Mouse (Mus musculus): ENCODE data around the gene 9330182L06Rik.

9330182L06Rik gene

DNA sequence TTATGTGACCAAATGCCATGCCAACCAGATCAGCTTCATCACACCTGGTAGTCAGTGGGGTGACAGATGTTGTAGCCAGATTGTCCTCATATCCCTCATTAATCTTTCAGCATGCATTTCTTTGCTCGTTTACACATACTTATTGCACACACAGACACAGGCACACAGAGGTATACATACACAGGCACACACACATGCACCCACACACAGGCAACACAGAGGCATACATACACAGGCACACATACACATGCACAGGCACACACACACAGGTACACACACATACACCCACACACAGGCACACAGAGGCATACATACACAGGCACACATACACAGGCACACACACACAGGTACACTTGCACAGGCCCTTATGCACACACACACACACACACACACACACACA, 99.0 kb downstream of the 9330182L06Rik start:
- no peak for DNase-seq

DNA sequence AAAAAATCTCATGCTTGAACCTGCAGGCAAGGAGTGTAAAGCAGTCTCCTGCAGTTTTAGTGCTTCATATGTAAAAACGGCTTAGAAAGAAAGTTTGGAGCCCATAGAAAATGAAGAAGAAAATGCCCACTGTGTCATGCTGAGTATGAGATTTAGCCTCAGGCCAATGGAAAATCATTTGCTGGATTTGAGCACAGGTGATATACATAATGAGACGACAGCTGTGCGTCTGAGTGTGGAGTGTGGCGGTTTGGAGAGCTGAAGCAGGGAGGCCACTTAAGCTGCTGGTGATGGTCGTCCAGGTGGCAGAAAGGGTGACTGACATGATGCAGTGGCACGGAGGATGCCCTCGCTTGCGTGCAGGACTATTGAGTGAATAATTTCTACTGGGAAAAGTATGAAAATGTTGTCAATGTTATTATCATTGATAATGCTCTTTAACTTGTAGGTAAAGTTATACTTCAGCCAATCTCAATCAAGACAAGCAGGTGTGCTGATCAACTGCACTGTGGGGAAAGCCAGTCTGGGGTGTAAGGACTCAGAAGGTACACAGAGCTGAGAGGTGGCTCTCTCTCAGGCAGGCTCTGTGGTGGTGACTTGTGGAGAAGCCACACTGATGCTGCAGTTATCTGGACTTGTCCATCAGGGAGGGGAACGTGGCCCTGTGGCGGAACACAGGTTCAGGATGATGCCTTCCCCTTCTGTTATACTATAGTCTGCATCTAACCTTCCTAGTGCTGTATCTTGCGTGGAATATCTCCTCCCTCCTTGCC, 102.2 kb downstream of the 9330182L06Rik start:
- DNase-seq, result no peak

DNA sequence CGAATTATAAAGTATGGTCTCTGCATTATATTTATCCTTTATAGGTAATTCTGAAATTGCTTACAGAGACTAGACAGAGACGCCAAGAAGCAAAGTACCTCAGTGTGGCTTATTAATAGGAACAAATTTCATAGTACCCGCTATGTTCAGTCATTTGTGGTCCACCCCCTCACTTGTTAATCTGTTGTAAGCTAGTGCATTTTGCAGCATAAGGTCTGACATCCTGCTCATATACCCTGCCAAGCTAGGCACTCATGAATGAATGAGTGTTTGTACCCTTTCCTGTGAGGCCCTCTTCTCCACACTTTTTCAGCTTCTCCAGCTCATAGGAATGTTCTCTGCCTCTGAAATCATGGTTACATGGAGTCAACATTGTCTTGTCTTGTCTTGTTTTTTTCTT, 105.2 kb downstream of the 9330182L06Rik start:
- no peak for DNase-seq

DNA sequence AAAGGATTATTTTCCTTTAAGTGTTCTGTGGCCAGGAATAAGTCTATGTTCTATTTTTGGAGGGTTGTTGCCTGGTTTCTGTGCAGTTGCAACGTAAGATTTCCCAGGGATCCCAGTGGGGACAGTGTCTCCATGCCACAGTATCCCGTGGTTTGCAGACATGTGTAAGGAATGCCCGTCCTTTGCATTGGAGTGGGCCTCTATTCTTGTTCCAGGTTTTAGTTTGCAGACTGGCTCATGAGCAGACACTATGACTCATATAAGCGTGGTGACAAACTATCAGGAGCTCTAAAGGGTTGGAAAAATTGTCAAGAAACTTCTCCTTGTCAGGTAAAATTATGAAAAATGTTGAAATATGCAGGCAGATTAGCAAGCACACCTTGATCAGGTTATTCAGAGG, 107.4 kb downstream of the 9330182L06Rik start:
- no peak for DNase-seq

- DNase-seq, result no peak
Measured at GRCm38 (mm10) chr5:9389968-9390367, 124.0 kb downstream of the 9330182L06Rik start.

- no peak for DNase-seq
Measured at GRCm38 (mm10) chr5:9391858-9392393, 126.0 kb downstream of the 9330182L06Rik start.

DNA sequence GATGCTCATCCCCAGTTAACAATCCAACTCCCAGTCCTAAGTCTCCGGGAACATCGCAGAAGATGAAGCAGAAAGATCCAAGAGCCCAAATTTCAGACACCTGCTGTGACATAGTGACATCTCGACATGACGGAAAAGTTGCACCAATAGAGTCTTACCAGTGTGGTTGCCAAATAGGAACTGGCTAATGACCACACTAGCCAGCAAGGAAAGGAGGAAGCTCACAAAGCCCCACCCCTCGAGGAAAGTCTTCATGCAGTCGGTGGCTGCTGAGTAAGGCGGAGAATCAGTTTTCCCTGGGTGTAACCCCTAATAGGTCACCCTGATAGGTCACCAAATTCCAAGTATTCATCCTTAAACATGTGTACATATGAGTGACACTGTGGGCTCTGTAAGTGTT, 151.2 kb downstream of the 9330182L06Rik start:
- DNase-seq, result no peak

DNA sequence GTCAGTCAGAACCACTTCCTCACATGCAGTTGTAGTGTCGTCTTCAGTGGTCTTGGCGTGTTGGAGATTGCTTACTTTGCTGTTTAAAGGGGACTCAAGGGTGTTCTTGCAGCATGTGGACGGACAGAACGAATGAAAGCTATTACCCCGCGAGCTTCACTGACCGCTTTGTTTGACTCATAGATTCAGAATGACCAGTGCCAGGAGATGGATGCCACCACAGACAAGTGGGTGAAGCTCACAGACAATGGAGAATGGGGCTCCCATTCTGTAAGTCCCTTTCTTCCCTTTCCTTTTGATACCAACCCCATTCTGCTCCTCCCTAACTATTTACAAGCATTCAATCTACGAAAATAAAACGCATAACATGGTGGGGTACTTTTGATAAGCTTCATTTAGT, 151.9 kb downstream of the 9330182L06Rik start:
- no peak for DNase-seq

- DNase-seq, result no peak
Measured at GRCm38 (mm10) chr5:9419964-9420363, 154.0 kb downstream of the 9330182L06Rik start.

- DNase-seq, result no peak
Measured at GRCm38 (mm10) chr5:9424464-9424863, 158.5 kb downstream of the 9330182L06Rik start.

DNA sequence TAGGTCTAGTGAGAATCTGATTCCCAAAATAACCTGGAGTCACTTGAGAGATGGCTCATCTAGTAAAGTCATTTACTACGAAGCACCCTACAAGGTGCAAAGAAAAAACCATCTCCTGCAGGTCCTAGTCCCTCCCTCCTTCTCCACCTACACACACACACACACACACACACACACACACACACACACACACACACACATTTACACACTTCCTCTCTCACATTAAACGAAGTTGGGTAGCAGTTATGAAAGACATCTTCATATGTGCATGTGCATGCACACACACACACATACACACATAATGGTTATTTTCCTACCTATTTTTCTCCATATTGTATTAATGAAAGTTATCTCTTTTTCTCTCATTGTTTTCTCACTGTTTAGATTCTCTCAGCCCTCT, 161.2 kb downstream of the 9330182L06Rik start:
- no peak for DNase-seq

DNA sequence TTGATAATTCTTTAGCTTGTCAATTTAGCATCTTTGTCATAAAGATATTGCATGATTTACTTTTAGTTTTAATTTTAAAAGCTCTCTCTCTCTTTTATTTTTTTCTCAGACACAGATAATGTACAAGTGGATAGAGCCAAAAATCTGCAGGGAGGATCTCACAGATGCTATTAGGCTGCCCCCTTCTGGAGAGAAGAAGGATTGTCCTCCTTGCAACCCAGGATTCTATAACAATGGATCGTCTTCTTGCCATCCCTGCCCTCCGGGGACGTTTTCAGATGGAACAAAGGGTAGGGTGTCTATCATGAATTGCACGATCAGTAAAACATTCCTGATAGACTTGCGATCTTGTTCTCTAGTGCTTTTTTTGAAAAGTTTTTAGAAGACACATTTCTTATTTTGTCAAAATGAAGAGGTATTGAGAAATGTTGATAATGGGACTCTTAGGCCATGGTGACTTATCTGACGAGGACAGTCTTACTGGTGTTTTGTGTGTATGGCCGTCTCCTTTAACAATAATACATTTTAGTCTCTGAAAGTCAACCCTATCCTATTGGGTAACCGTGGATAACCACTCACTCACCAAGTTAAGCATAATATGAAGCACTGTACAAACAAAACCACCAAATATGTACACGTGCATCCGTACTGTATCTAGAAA, 161.8 kb downstream of the 9330182L06Rik start:
- DNase-seq, result peak; percentile 26

DNA sequence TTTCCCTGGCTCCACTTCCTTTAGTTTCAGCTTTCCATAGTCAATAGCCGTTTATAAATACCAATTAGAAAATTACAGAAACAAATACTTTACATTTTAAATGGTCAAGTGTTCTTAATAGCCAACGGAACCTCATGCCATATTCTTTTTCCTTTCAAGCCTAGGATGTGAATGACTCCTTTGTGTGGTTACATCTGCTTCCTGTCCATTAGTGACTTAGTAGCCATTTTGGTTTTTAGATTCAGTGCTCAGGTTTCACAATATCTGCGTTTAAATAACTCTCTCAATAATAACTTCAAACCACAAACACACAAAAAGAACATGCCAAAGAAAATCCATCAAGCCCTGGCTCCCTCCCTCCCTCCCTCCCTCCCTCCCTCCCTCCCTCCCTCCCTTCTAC, 162.8 kb downstream of the 9330182L06Rik start:
- no peak for DNase-seq

DNA sequence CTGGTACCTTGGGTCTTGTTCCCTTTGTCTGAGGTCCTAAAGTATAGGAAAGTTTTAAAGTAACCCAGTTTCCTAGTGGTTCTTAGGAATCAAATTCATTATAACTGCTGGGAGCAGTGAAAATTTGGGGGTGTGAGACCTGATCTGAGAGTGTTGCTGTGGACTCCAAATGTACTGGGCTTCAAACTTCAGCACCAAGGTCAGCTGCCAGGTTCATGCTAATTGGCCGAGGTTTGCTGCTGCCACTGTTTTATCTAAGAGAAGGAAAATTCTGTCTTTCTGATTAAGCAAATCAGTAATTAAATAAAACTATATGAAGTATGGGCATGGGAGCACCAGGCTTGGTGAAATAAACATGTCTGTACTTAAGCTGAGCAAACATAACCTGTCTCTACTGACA, 180.2 kb downstream of the 9330182L06Rik start:
- DNase-seq, result peak; percentile 16

DNA sequence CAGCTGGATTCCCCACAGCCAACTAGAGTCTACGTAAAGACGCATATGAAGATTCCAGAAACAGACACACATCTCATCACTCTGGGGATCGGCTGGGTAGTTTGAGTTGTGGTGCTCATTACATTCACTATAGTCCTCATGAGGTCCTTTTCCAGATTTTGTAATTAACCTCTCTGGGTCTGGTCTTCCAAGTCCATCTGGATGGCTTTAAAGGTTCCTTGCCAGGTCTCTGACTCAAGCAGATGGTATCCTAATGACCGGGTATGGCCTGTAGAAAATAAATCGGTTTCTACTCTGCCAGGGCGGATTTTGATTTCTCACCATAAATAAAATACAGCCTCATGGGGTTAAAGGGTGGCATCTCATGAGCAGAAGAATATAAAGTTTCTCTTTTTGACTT, 183.0 kb downstream of the 9330182L06Rik start:
- DNase-seq, result no peak

DNA sequence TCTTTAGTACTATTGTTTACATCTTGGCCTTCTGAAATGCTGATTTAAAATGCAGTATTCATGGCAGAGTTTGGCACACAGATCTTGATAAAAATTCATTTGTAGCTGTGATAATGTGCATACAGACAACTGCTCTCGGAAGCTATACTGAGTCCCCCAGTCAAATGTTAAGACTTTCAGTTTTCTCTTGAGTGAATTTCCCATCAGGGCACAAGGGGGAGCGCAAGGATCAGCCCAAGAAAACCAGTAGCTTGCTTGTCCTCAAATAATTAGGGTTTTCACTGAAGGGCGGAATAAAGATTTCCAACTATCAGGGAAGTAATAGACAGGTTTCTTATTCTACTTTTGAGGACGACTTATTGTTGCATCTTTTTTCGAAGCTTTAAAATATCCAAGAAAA, 183.7 kb downstream of the 9330182L06Rik start:
- no peak for DNase-seq

DNA sequence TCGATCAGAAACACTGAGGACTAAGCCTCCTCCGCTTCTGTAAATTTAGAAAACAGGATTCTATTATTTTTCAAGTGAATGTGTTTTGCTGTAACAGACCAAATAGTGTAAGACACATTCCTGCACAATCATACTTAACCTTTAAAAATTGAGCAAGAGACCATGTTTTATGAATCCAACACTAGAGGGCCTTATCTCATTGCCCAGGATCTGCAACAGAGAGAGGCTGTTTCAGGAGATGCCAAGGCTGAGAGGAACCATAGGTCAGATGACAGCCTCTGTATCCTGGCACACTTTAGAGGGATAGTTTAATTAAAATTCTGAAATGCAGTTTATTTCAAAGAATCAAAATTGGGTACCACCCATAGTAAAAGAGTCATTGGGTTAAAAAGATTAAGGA, 187.4 kb downstream of the 9330182L06Rik start:
- DNase-seq, result no peak

DNA sequence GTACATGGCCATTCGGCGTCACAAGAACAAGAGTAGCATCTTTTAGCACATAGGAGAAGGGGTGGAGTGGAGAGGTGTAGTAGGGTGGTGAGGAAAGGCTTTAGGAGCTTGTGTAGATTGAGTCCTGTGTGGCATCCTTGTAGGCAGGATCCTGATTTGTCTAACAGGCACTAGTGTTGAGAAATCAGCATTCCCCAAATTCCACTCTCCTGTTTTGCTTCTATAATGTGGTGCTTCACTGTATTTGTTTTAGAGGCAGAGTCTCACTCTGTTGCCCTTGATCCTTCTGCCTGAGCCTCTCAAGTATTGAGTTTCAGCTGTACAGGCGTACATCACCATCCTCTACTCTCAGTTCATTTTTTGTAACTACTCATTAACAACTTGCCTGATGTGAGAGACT, 211.7 kb downstream of the 9330182L06Rik start:
- no peak for DNase-seq

- DNase-seq, result no peak
Measured at GRCm38 (mm10) chr5:9495456-9495855, 229.5 kb downstream of the 9330182L06Rik start.

- DNase-seq, result no peak
Measured at GRCm38 (mm10) chr5:9497235-9497634, 231.3 kb downstream of the 9330182L06Rik start.

DNA sequence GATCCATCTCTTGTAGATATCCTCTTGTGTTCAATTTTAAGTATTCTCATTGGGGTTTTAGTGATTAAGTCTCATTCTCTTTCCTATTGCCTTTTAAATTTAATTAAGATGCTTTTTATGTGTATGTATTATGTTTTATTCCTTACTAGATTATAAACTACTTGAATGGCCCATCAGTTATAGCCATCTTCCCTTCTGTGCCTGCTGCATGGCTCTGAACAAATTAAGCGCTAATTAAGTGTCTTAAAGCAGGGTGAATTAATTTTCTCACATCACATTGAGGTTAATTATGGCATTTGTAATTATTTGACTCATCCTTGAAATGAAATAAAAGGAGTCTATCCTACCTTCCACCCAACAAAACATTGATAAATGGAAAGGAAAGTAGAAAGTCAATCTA, 245.1 kb downstream of the 9330182L06Rik start:
- no peak for DNase-seq

- DNase-seq, result no peak
Measured at GRCm38 (mm10) chr5:9525507-9525906, 259.6 kb downstream of the 9330182L06Rik start.
